Mouse (Mus musculus): Measurements from ENCODE around the gene Olfr1361. TPM values are rescaled to one million over a fixed set of nuclear protein-coding genes. Genes with fewer than 3 reads are reported as not detected.

The Olfr1361 gene
- total RNA-seq (2023), result not detected

GRCm38 (mm10) chr13:21663286-21663685 lies at the start of gene Olfr1361:
TSS of gene Olfr1361 (minus strand) at chr13:21663386.

GRCm38 (mm10) chr13:21697811-21698210 lies 34.6 kb upstream of the Olfr1361 start, which contains the start of gene Olfr1359:
TSS of gene Olfr1359 (plus strand) at chr13:21698111.

GRCm38 (mm10) chr13:21677305-21677704 lies 14.1 kb upstream of the Olfr1361 start, which contains the start of gene Olfr1360:
TSS of gene Olfr1360 (minus strand) at chr13:21677405.

GRCm38 (mm10) chr13:21642418-21642817 lies 20.8 kb downstream of the Olfr1361 start, which contains the start of gene Olfr11:
TSS of gene Olfr11 (minus strand) at chr13:21642518.

GRCm38 (mm10) chr13:21613922-21614321 lies 49.3 kb downstream of the Olfr1361 start, which contains the start of gene Olfr1362:
TSS of gene Olfr1362 (minus strand) at chr13:21614022.

Other genes with a start within 250 kb of the Olfr1361 start
- not detected for gene Pgbd1, start 222.3 kb downstream of the Olfr1361 start, total RNA-seq (2023)
- gene Zscan26, start 209.7 kb downstream of the Olfr1361 start, total RNA-seq (2023), result 58.2 TPM
- gene Nkapl, start 194.9 kb downstream of the Olfr1361 start, total RNA-seq (2023), result not detected
- gene Zkscan4, start 184.5 kb downstream of the Olfr1361 start, total RNA-seq (2023), result not detected
- not detected for gene Gm10065, start 183.9 kb downstream of the Olfr1361 start, total RNA-seq (2023)
- gene AK157302, start 168.2 kb downstream of the Olfr1361 start, total RNA-seq (2023), result 5.1 TPM
- gene Gm11273, start 162.0 kb downstream of the Olfr1361 start, total RNA-seq (2023), result 17.7 TPM
- gene Zkscan8, start 132.3 kb downstream of the Olfr1361 start, total RNA-seq (2023), result 9.6 TPM
- gene Olfr1366, start 120.6 kb downstream of the Olfr1361 start, total RNA-seq (2023), result not detected
- not detected for gene Olfr1535, start 103.5 kb downstream of the Olfr1361 start, total RNA-seq (2023)
- gene Olfr1364, start 81.6 kb downstream of the Olfr1361 start, total RNA-seq (2023), result not detected
- not detected for gene Olfr1362, start 49.4 kb downstream of the Olfr1361 start, total RNA-seq (2023)
- gene Olfr11, start 20.9 kb downstream of the Olfr1361 start, total RNA-seq (2023), result not detected
- not detected for gene Olfr1360, start 14.0 kb upstream of the Olfr1361 start, total RNA-seq (2023)
- not detected for gene Olfr1359, start 34.7 kb upstream of the Olfr1361 start, total RNA-seq (2023)
- 28.4 TPM for gene Hist1h2bl, start 52.8 kb upstream of the Olfr1361 start, total RNA-seq (2023)
- 48.8 TPM for gene Hist1h2ai, start 53.0 kb upstream of the Olfr1361 start, total RNA-seq (2023)
- 99.8 TPM for gene Hist1h3h, start 54.3 kb upstream of the Olfr1361 start, total RNA-seq (2023)
- gene Hist1h2bm, start 58.7 kb upstream of the Olfr1361 start, total RNA-seq (2023), result 6.3 TPM
- gene Hist1h4j, start 71.7 kb upstream of the Olfr1361 start, total RNA-seq (2023), result 11.9 TPM
- gene Hist1h4k, start 87.1 kb upstream of the Olfr1361 start, total RNA-seq (2023), result 339 TPM
- gene Hist1h2ak, start 90.4 kb upstream of the Olfr1361 start, total RNA-seq (2023), result 38.7 TPM
- gene Hist1h2bn, start 90.7 kb upstream of the Olfr1361 start, total RNA-seq (2023), result 75.5 TPM
- gene Hist1h1b, start 117.2 kb upstream of the Olfr1361 start, total RNA-seq (2023), result 9.5 TPM
- 110 TPM for gene Hist1h3i, start 120.0 kb upstream of the Olfr1361 start, total RNA-seq (2023)
- gene Hist1h2an, start 123.8 kb upstream of the Olfr1361 start, total RNA-seq (2023), result 5.2 TPM
- 22.1 TPM for gene Hist1h2bp, start 124.1 kb upstream of the Olfr1361 start, total RNA-seq (2023)
- 49.3 TPM for gene Hist1h2bq, start 146.8 kb upstream of the Olfr1361 start, total RNA-seq (2023)
- gene Hist1h2ao, start 147.1 kb upstream of the Olfr1361 start, total RNA-seq (2023), result 110 TPM
- gene Hist1h4m, start 148.4 kb upstream of the Olfr1361 start, total RNA-seq (2023), result 248 TPM
- gene Hist1h4n, start 168.8 kb upstream of the Olfr1361 start, total RNA-seq (2023), result 35.4 TPM
- gene Hist1h2ap, start 170.1 kb upstream of the Olfr1361 start, total RNA-seq (2023), result 30.3 TPM
- 48.4 TPM for gene Hist1h2br, start 170.4 kb upstream of the Olfr1361 start, total RNA-seq (2023)